In genomic region chr2:129398176-129398575, GRCm38 (mm10) we compare ENCODE assay signal across 19 mouse cellular contexts. TPM values are rescaled to one million over a fixed set of nuclear protein-coding genes. Genes with fewer than 3 reads are reported as not detected.
"Had no signal": no experiment of that assay in that cellular context is flagged by ENCODE, and none has a peak within 500 bp of the region (broad histone marks: within the 10 kb centered on the region; RNA-seq: fewer than 3 reads in every experiment).

No protein-coding gene starts in this region.

- H3K27me3 ChIP-seq: liver, embryonic 15.5 days; lung, embryonic 15.5 days; midbrain, embryonic 12.5 days; neural tube, embryonic 13.5 days; neural tube, embryonic 15.5 days had no signal

- H3K36me3 ChIP-seq: liver, embryonic 15.5 days; lung, embryonic 15.5 days; midbrain, embryonic 12.5 days; neural tube, embryonic 13.5 days; neural tube, embryonic 15.5 days had no signal

- DNase-seq: liver, postnatal 0 days; lung, adult 2 months; lung, postnatal 14 days; lung, postnatal 36 days; midbrain, embryonic 14.5 days; retina, postnatal 1 day; right cerebral cortex, postnatal 14 days; thymus, adult 18-20 months; thymus, postnatal 14 days; thymus, postnatal 36 days had no signal

- H3K27ac ChIP-seq: liver, embryonic 15.5 days; lung, embryonic 15.5 days; macrophage; midbrain, embryonic 12.5 days; neural tube, embryonic 13.5 days; neural tube, embryonic 15.5 days had no signal

- H3K4me3 ChIP-seq: liver, embryonic 15.5 days; lung, embryonic 15.5 days; midbrain, embryonic 12.5 days; myocyte; neural tube, embryonic 13.5 days; neural tube, embryonic 15.5 days had no signal

- H3K4me2 ChIP-seq: liver, embryonic 15.5 days; lung, embryonic 15.5 days; midbrain, embryonic 12.5 days; neural tube, embryonic 13.5 days; neural tube, embryonic 15.5 days had no signal

- H3K9ac ChIP-seq: liver, embryonic 15.5 days; liver, postnatal 0 days; lung, embryonic 15.5 days; midbrain, embryonic 12.5 days; neural tube, embryonic 13.5 days; neural tube, embryonic 15.5 days had no signal

- H3K9me3 ChIP-seq: liver, embryonic 15.5 days; lung, embryonic 15.5 days; midbrain, embryonic 12.5 days; neural tube, embryonic 13.5 days; neural tube, embryonic 15.5 days had no signal

- H3K4me1 ChIP-seq: liver, embryonic 15.5 days; lung, embryonic 15.5 days; midbrain, embryonic 12.5 days; neural tube, embryonic 13.5 days; neural tube, embryonic 15.5 days had no signal

RNA-seq across cellular contexts. Expression of gene Il1b, which starts 27.2 kb away (rescaled TPM):
- polyA plus RNA-seq: lung, embryonic 15.5 days; midbrain, embryonic 12.5 days; midbrain, embryonic 14.5 days; midbrain, embryonic 16.5 days; neural tube, embryonic 11.5 days; neural tube, embryonic 15.5 days had no signal
